Mouse (Mus musculus) stomach, postnatal 0 days (tissue): Measurements from ENCODE around the gene Mat1a. TPM values are rescaled to one million over a fixed set of nuclear protein-coding genes. Genes with fewer than 3 reads are reported as not detected.

ENCODE experiments used
- ATAC-seq: fragments of 200-750 bp; cut with Nextera tagmentation; 2 replicates; pipeline ENCODE4 v1.8.0; 2017; ENCODE audit not compliant: low FRiP score, low TSS enrichment
- DNase-seq: peaks from one replicate; pipeline ENCODE4 v3.0.0-alpha.2; 2016; ENCODE audit warnings: low spot score
- H3K27ac ChIP-seq: fragments of 300-500 bp; sonication (generic); replicated peaks from 2 replicates; pipeline ENCODE4 v1.5.1; 2014; ENCODE audit warnings: mild to moderate bottlenecking, control low read depth
- H3K27me3 ChIP-seq: fragments of 300-500 bp; sonication (generic); 2 replicates; pipeline ENCODE4 v1.6.1; 2014; ENCODE audit warnings: low read length; ENCODE audit not compliant: control insufficient read depth, insufficient read depth
- H3K36me3 ChIP-seq: fragments of 300-500 bp; sonication (generic); 2 replicates; pipeline ENCODE4 v1.6.1; 2014; ENCODE audit warnings: low read length, mixed read lengths; ENCODE audit not compliant: control insufficient read depth, insufficient read depth
- H3K4me1 ChIP-seq: fragments of 300-500 bp; sonication (generic); replicated peaks from 2 replicates; pipeline ENCODE4 v1.6.1; 2014; ENCODE audit warnings: antibody characterized with exemption; ENCODE audit not compliant: control insufficient read depth, insufficient read depth
- H3K4me2 ChIP-seq: fragments of 300-500 bp; sonication (generic); replicated peaks from 2 replicates; pipeline ENCODE4 v1.6.1; 2014; ENCODE audit warnings: low read depth, mild to moderate bottlenecking, control low read depth, moderate library complexity
- H3K4me3 ChIP-seq: fragments of 300-500 bp; sonication (generic); 2 replicates; pipeline ENCODE4 v1.5.1; 2014; ENCODE audit warnings: low read depth, low read length, control low read depth
- H3K9ac ChIP-seq: fragments of 300-500 bp; sonication (generic); 2 replicates; pipeline ENCODE4 v1.6.1; 2014; ENCODE audit warnings: mild to moderate bottlenecking, low read length, control low read depth, mixed read lengths
- H3K9me3 ChIP-seq: fragments of 300-500 bp; sonication (generic); 2 replicates; pipeline ENCODE4 v1.6.1; 2016; ENCODE audit warnings: low read length; ENCODE audit not compliant: control insufficient read depth
- CTCF ChIP-seq: IDR thresholded peaks from 2 replicates; pipeline ENCODE4 v1.5.1; 2016; ENCODE audit warnings: antibody characterized with exemption, low read depth, mild to moderate bottlenecking, moderate library complexity
- EP300 ChIP-seq: optimal IDR thresholded peaks from 2 replicates; pipeline ENCODE3; 2016; ENCODE audit warnings: antibody characterized with exemption
- WGBS: fragments of 180-500 bp; shearing (Covaris S2); extraction: QIAGEN DNeasy Blood & Tissue Kit; methylation state at CpG from one replicate; pipeline ENCODE4 v1.1.7; 2014; 5-methylcytosine and 5-hydroxymethylcytosine counted together
- polyA plus RNA-seq: library from polyadenylated mRNA; unstranded; fragments of >200 nt; fragmentation: Nextera tagmentation; extraction: Ambion mirVana; gene quantifications from 2 replicates; pipeline ENCODE4 v1.2.1, GENCODE M21; 2015

Mat1a gene
- polyA plus RNA-seq, 1 experiment from 2014 or later, result 0.75 TPM

DNA sequence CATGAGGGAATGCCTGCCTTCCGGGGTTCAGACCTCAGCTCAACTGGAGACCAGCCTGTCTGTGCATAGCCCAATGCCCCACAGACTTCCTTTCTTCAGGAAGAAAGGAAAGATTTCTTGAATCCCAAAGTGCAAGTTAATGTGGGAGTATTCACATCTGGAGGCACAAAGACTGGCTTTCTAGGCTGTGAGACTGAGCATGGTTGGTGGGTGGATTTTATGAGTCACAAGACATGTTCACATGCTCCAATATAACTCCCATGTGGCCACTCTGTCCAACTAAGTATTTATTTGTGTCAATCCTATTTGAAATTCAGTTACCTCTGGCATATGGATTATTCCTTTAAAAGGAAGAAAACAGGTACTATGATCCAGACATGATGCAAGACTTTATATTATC is 6.1 kb upstream of the Mat1a start:
- TF ChIP-seq EP300 (no peak), CTCF (no peak)
- no peaks in the 10 kb centered on the region for H3K27me3 ChIP-seq
- no peak overlapping the region for H3K9ac ChIP-seq
- no peak overlapping the region for H3K27ac ChIP-seq
- whole genome bisulfite sequencing, result 82% methylated on average over 1 of the region's 1 CpGs
- no peak overlapping the region for H3K4me2 ChIP-seq
- no peak overlapping the region for H3K4me3 ChIP-seq
- no peaks in the 10 kb centered on the region for H3K9me3 ChIP-seq
- no peaks in the 10 kb centered on the region for H3K36me3 ChIP-seq
- DNase-seq, result no peak
- H3K4me1 ChIP-seq, result no peaks in the 10 kb centered on the region
- ATAC-seq, result no peak

DNA sequence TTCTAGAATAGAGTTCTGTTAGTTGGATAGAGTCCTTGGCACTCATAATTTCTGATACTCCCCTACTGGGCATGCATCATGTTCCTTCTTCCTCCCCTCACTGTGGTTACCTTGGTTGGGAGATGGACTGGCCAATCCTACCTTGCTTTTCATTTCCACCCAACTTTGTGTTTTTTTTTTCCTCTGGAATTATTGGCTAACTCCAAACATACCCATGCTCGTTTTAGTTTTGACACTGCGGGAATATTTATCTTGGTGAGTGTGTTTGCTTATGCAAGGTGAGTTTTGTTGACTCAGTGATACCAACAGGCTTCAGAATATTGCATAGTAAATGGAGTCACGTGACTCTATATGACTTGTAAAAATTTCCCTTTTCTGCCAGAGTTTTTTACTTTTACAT is 4.1 kb upstream of the Mat1a start:
- Histone ChIP-seq H3K27me3 (no peaks in the 10 kb centered on the region), H3K4me1 (no peaks in the 10 kb centered on the region), H3K36me3 (no peaks in the 10 kb centered on the region), H3K27ac (no peak overlapping the region), H3K4me3 (no peak overlapping the region), H3K4me2 (no peak overlapping the region), H3K9ac (no peak overlapping the region), H3K9me3 (no peaks in the 10 kb centered on the region)
- ATAC-seq, result no peak
- no peak for DNase-seq
- WGBS, result 49% methylated on average over 3 of the region's 3 CpGs
- TF ChIP-seq EP300 (no peak), CTCF (no peak)

DNA sequence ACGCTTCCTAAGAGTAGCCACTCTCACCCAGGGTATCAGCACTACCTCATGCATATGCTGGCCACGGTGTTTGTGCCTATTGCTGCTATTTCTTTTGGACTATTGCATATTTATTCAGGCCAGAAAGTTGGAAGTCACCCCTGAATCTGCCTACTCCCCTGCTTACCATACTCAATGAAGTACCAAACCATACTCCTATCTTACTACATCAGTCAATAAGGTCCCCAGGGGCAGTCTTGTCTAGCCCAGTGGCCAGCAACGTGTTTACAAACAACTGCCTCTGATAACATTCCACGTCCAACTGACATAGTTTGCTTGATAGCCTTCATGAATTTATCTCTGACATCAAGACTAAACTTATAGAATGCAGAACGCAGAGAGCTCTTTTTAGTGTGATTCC is 3.6 kb upstream of the Mat1a start:
- Histone ChIP-seq H3K9me3 (no peaks in the 10 kb centered on the region), H3K9ac (no peak overlapping the region), H3K27ac (no peak overlapping the region), H3K4me2 (no peak overlapping the region), H3K4me1 (no peaks in the 10 kb centered on the region), H3K27me3 (no peaks in the 10 kb centered on the region), H3K4me3 (no peak overlapping the region), H3K36me3 (no peaks in the 10 kb centered on the region)
- 64% methylated on average over 5 of the region's 5 CpGs for WGBS
- TF ChIP-seq EP300 (no peak), CTCF (no peak)
- ATAC-seq, result no peak
- no peak for DNase-seq

DNA sequence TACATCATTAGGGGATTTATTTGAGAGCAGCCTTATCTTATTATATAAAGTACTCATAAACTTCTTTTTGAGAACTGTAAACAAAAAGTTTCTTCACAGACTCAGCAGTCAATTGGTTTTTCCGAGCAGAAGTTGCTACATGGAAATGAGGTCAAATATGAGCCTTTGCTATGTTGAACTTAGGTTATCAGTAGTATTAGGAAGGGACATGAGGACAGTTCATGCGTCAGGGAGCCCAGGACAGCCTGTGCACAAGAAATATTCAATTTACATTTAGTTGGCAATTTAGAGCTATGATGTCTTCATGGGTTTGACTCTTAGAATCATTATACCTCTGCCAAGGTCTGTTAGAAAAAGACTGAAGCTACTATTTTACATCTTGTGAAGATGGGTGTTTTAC is 2.6 kb upstream of the Mat1a start:
- Histone ChIP-seq H3K27me3 (no peaks in the 10 kb centered on the region), H3K9ac (no peak overlapping the region), H3K4me3 (no peak overlapping the region), H3K4me2 (no peak overlapping the region), H3K9me3 (no peaks in the 10 kb centered on the region), H3K27ac (no peak overlapping the region), H3K4me1 (no peaks in the 10 kb centered on the region), H3K36me3 (no peaks in the 10 kb centered on the region)
- no peak for DNase-seq
- WGBS, result 42% methylated on average over 2 of the region's 2 CpGs
- TF ChIP-seq CTCF (no peak), EP300 (no peak)
- no peak for ATAC-seq

DNA sequence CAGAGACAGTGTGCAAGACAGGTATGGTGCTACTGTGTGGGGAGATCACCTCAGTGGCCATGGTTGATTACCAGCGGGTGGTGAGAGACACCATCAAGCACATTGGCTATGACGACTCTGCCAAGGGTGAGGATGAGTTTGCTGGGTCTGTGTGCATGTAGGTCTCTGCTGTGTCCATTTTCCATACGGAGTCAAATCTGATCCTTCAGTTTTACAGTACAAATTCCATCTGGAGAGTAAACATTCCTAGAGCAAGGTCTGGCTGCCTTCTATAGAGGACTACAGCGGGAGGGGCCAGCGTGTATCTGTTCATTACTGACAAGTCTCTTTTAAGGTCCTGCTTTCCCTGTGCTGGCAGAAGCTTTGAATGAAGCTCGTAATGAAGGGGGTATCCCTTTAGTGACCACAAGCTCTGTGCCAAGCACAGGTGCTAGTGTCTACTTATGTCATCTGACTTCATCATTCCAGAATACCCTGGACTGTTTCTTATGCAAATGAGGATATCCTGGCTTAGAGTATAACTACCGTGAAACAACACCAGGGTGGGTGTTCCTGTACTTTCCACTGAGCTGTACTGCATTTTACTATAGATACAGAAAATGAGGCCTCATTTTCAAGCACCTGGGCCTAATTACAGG is 6.3 kb downstream of the Mat1a start:
- Histone ChIP-seq H3K27ac (no peak overlapping the region), H3K9me3 (no peaks in the 10 kb centered on the region), H3K4me2 (no peak overlapping the region), H3K36me3 (no peaks in the 10 kb centered on the region), H3K9ac (no peak overlapping the region), H3K4me3 (no peak overlapping the region), H3K4me1 (no peaks in the 10 kb centered on the region), H3K27me3 (no peaks in the 10 kb centered on the region)
- WGBS, result 70% methylated on average over 7 of the region's 7 CpGs
- no peak for TF ChIP-seq EP300
- no peak for TF ChIP-seq CTCF
- DNase-seq (no peak), ATAC-seq (no peak)

DNA sequence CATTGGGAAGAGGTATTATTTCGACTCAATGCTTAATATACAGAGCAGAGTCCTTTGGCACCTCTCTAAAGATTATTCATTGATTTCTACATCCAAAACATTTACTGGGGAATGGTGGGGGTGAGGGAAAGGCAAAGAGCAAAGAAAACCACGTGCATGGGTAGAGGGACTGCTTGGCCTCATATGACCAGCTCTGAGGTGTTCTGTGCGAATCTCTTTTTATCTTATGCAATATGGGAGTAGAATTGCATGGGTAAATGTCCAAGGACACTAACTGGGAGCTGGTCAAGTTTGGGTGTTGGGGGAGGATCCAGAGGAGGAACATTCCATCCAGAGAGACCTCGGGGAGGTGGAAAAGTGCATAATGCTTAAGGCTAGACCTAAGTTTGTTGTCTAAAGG is 8.1 kb downstream of the Mat1a start:
- Histone ChIP-seq H3K27ac (no peak overlapping the region), H3K27me3 (no peaks in the 10 kb centered on the region), H3K9me3 (no peaks in the 10 kb centered on the region), H3K36me3 (no peaks in the 10 kb centered on the region), H3K4me2 (no peak overlapping the region), H3K9ac (no peak overlapping the region), H3K4me3 (no peak overlapping the region), H3K4me1 (no peaks in the 10 kb centered on the region)
- 74% methylated on average over 4 of the region's 4 CpGs for WGBS
- no peak for DNase-seq
- TF ChIP-seq CTCF (no peak), EP300 (no peak)
- ATAC-seq, result no peak
